ENCODE assay signal across 27 mouse cellular contexts in genomic region chr1:22789391-22789909, GRCm38 (mm10). TPM values are rescaled to one million over a fixed set of nuclear protein-coding genes. Genes with fewer than 3 reads are reported as not detected.
A peak's percentile ranks its signal among the peaks of the same experiment; 100 is the strongest.
DNase-seq lines count a peak whose midpoint lies in the region; ATAC-seq and TF ChIP-seq lines count a peak whose summit lies in the region.
"Had no signal": no experiment of that assay in that cellular context is flagged by ENCODE, and none has a peak within 500 bp of the region (broad histone marks: within the 10 kb centered on the region; RNA-seq: fewer than 3 reads in every experiment).

No protein-coding gene starts in this region.

- H3K4me1 ChIP-seq in midbrain, embryonic 16.5 days (ENCODE audit: control insufficient read depth, insufficient read depth, low read length), result peaks cover 4% of the 10 kb centered on the region; the same call in 1 of the 2 replicates
- H3K4me1 ChIP-seq in midbrain, embryonic 10.5 days, result no peaks in the 10 kb centered on the region
- no peaks in the 10 kb centered on the region for H3K4me1 ChIP-seq in stomach, postnatal 0 days (replicated peaks; ENCODE audit: control insufficient read depth, insufficient read depth)
- H3K4me1 ChIP-seq: forebrain, embryonic 13.5 days; heart, embryonic 10.5 days; heart, embryonic 15.5 days had no signal

- TF ChIP-seq CTCF in stomach, postnatal 0 days (IDR thresholded peaks at IDR 0.05; ENCODE audit: low read depth), result no peak

- WGBS in midbrain, embryonic 16.5 days, result 30% methylated on average over 7 of the region's 7 CpGs
- 48% methylated on average over 7 of the region's 7 CpGs for WGBS in midbrain, embryonic 10.5 days
- 50% methylated on average over 7 of the region's 7 CpGs for WGBS in stomach, postnatal 0 days

- H3K9ac ChIP-seq in midbrain, embryonic 16.5 days (ENCODE audit: low read depth, low read length), result no peak overlapping the region
- H3K9ac ChIP-seq in stomach, postnatal 0 days (ENCODE audit: low read length), result no peak overlapping the region
- H3K9ac ChIP-seq: forebrain, embryonic 13.5 days; heart, embryonic 15.5 days; liver, embryonic 14.5 days had no signal

- DNase-seq in frontal cortex, postnatal 10 days (ENCODE audit: low spot score in 2 of 2), result no peak
- DNase-seq in midbrain, embryonic 10.5 days (ENCODE audit: low spot score), result no peak
- peak; percentile 44 to 47 for DNase-seq in cerebellum, adult 18-20 months
- DNase-seq in cerebellum, postnatal 25 days, result peak; percentile 36 to 46
- DNase-seq in adrenal gland, adult 8-10 months, result no peak
- DNase-seq in stomach, postnatal 0 days (ENCODE audit: low spot score), result no peak
- DNase-seq: adrenal gland, postnatal 36 days; gastrocnemius, postnatal 25 days; heart, adult 11 months; kidney, adult 9 months; kidney, postnatal 10 days; liver; lung, adult 2 months; lung, postnatal 10 days; midbrain, embryonic 14.5 days; spleen, adult 18-20 months; thymus, adult 2 months; thymus, postnatal 36 days had no signal

- H3K4me3 ChIP-seq in midbrain, embryonic 16.5 days (ENCODE audit: low read depth, low read length), result no peak overlapping the region
- H3K4me3 ChIP-seq in midbrain, embryonic 10.5 days, result no peak overlapping the region
- no peak overlapping the region for H3K4me3 ChIP-seq in stomach, postnatal 0 days (ENCODE audit: low read depth, low read length)
- H3K4me3 ChIP-seq: forebrain, embryonic 13.5 days; heart, embryonic 10.5 days; heart, embryonic 15.5 days had no signal

- no peaks in the 10 kb centered on the region for H3K9me3 ChIP-seq in midbrain, embryonic 16.5 days (replicated peaks; ENCODE audit: control insufficient read depth, low read length, poor library complexity, severe bottlenecking)
- H3K9me3 ChIP-seq in midbrain, embryonic 10.5 days (replicated peaks), result no peaks in the 10 kb centered on the region
- H3K9me3 ChIP-seq in stomach, postnatal 0 days (ENCODE audit: control insufficient read depth, low read length), result no peaks in the 10 kb centered on the region
- H3K9me3 ChIP-seq: forebrain, embryonic 13.5 days; heart, embryonic 10.5 days; heart, embryonic 15.5 days had no signal

- TF ChIP-seq EP300 in stomach, postnatal 0 days (optimal IDR thresholded peaks at IDR 0.05), result no peak

- H3K36me3 ChIP-seq in midbrain, embryonic 16.5 days (ENCODE audit: control insufficient read depth, insufficient read depth, low read length), result no peaks in the 10 kb centered on the region
- no peaks in the 10 kb centered on the region for H3K36me3 ChIP-seq in midbrain, embryonic 10.5 days
- no peaks in the 10 kb centered on the region for H3K36me3 ChIP-seq in stomach, postnatal 0 days (ENCODE audit: control insufficient read depth, insufficient read depth, low read length)
- H3K36me3 ChIP-seq: heart, embryonic 10.5 days; heart, embryonic 15.5 days had no signal

- H3K27ac ChIP-seq in midbrain, embryonic 16.5 days (ENCODE audit: low read length), result no peak overlapping the region
- no peak overlapping the region for H3K27ac ChIP-seq in midbrain, embryonic 10.5 days (replicated peaks)
- H3K27ac ChIP-seq in stomach, postnatal 0 days (replicated peaks), result no peak overlapping the region
- H3K27ac ChIP-seq: forebrain, embryonic 13.5 days; heart, embryonic 10.5 days; heart, embryonic 15.5 days; liver, embryonic 14.5 days; macrophage had no signal

- no peak overlapping the region for H3K4me2 ChIP-seq in midbrain, embryonic 16.5 days (ENCODE audit: low read length)
- H3K4me2 ChIP-seq in stomach, postnatal 0 days (replicated peaks; ENCODE audit: low read depth), result no peak overlapping the region
- H3K4me2 ChIP-seq: forebrain, embryonic 13.5 days; heart, embryonic 15.5 days had no signal

- ATAC-seq in frontal cortex, adult (ENCODE audit: low TSS enrichment), result peak; percentile 83
- 0 out of 2 replicates have a peak, but pooled peaks have one; percentile 40 for ATAC-seq in midbrain, embryonic 16.5 days
- no peak for ATAC-seq in stomach, postnatal 0 days (ENCODE audit: low FRiP score, low TSS enrichment)
- ATAC-seq: forebrain, embryonic 13.5 days; intestine, embryonic 16.5 days had no signal

- H3K27me3 ChIP-seq in midbrain, embryonic 16.5 days (ENCODE audit: control insufficient read depth, insufficient read depth, low read depth, low read length), result no peaks in the 10 kb centered on the region
- no peaks in the 10 kb centered on the region for H3K27me3 ChIP-seq in midbrain, embryonic 10.5 days (ENCODE audit: low read depth, poor library complexity, severe bottlenecking)
- H3K27me3 ChIP-seq in stomach, postnatal 0 days (ENCODE audit: control insufficient read depth, insufficient read depth, low read length), result no peaks in the 10 kb centered on the region
- H3K27me3 ChIP-seq: forebrain, embryonic 13.5 days; heart, embryonic 15.5 days had no signal

RNA-seq across cellular contexts. Expression of gene Rims1, which starts 16.3 kb away (rescaled TPM):
- 18.4 and 19.7 TPM in 2 replicates for polyA plus RNA-seq in midbrain, embryonic 16.5 days (2015; fragmentation: Nextera tagmentation; extraction: Ambion mirVana)
- polyA plus RNA-seq in midbrain, embryonic 10.5 days (2016; fragmentation: Nextera tagmentation; extraction: Ambion mirVana), result 1.2 and 1.8 TPM in 2 replicates
- total RNA-seq in adrenal gland, adult 8-10 months (2022), result 1 to 10 TPM in 1 of 4 experiments, under 1 TPM in 3; 0.35 to 1.0 (median 0.87) TPM
- polyA plus RNA-seq in stomach, postnatal 0 days (2015; fragmentation: Nextera tagmentation; extraction: Ambion mirVana), result 7.9 and 9.5 TPM in 2 replicates
- total RNA-seq: megakaryocyte-erythroid progenitor cell, adult 5-6 weeks had no signal
- polyA plus RNA-seq: macrophage; thymus, adult 2 months had no signal

Comparison
In these comparisons a context has a peak if more than half of its experiments do, and no peak if none do; other contexts are left out.
1. DNase-seq: peak in cerebellum, adult 18-20 months (2 of 2) and cerebellum, postnatal 25 days (2 of 2); none in frontal cortex, postnatal 10 days (0 of 2), midbrain, embryonic 10.5 days (single experiment), adrenal gland, adult 8-10 months (single experiment) and stomach, postnatal 0 days (single experiment).